Mouse (Mus musculus): Measurements from ENCODE around the gene Golga4.

Gene Golga4

GRCm38 (mm10) chr9:118489579-118490019, 16.5 kb upstream of the Golga4 start:
- DNase-seq (ENCODE audit: low spot score in 2 of 2), result peak; percentile 27 to 56

- DNase-seq (ENCODE audit: low spot score in 2 of 2), result no peak
Measured at GRCm38 (mm10) chr9:118491195-118491594, 14.9 kb upstream of the Golga4 start.

- no peak for DNase-seq (ENCODE audit: low spot score in 2 of 2)
Measured at GRCm38 (mm10) chr9:118492932-118493698, 13.0 kb upstream of the Golga4 start.

- DNase-seq (ENCODE audit: low spot score in 2 of 2), result no peak
Measured at GRCm38 (mm10) chr9:118494106-118494505, 12.0 kb upstream of the Golga4 start.

GRCm38 (mm10) chr9:118495933-118496332, 10.1 kb upstream of the Golga4 start:
- DNase-seq (ENCODE audit: low spot score in 2 of 2), result no peak

GRCm38 (mm10) chr9:118496952-118497351, 9.1 kb upstream of the Golga4 start:
- DNase-seq (ENCODE audit: low spot score in 2 of 2), result no peak

- DNase-seq (ENCODE audit: low spot score in 2 of 2), result no peak
Measured at GRCm38 (mm10) chr9:118498061-118498460, 8.0 kb upstream of the Golga4 start.

- DNase-seq (ENCODE audit: low spot score in 2 of 2), result no peak
Measured at GRCm38 (mm10) chr9:118500963-118501362, 5.1 kb upstream of the Golga4 start.

GRCm38 (mm10) chr9:118504656-118505055, 1.4 kb upstream of the Golga4 start:
- DNase-seq (ENCODE audit: low spot score in 2 of 2), result no peak

GRCm38 (mm10) chr9:118506404-118507231, 551 bp downstream of the Golga4 start:
- peak in 1 of 2 experiments; percentile 13 for DNase-seq (ENCODE audit: low spot score in 2 of 2)

GRCm38 (mm10) chr9:118507552-118507951, 1.5 kb downstream of the Golga4 start:
- DNase-seq (ENCODE audit: low spot score in 2 of 2), result no peak

GRCm38 (mm10) chr9:118508601-118509000, 2.5 kb downstream of the Golga4 start:
- DNase-seq (ENCODE audit: low spot score in 2 of 2), result no peak

GRCm38 (mm10) chr9:118510941-118511690, 5.0 kb downstream of the Golga4 start:
- no peak for DNase-seq (ENCODE audit: low spot score in 2 of 2)

GRCm38 (mm10) chr9:118512681-118513233, 6.7 kb downstream of the Golga4 start:
- DNase-seq (ENCODE audit: low spot score in 2 of 2), result no peak

GRCm38 (mm10) chr9:118515476-118515875, 9.4 kb downstream of the Golga4 start:
- DNase-seq (ENCODE audit: low spot score in 2 of 2), result no peak

GRCm38 (mm10) chr9:118516162-118516561, 10.1 kb downstream of the Golga4 start:
- DNase-seq (ENCODE audit: low spot score in 2 of 2), result no peak

- DNase-seq (ENCODE audit: low spot score in 2 of 2), result no peak
Measured at GRCm38 (mm10) chr9:118517619-118518018, 11.6 kb downstream of the Golga4 start.

- DNase-seq (ENCODE audit: low spot score in 2 of 2), result no peak
Measured at GRCm38 (mm10) chr9:118519101-118519500, 13.0 kb downstream of the Golga4 start.

- no peak for DNase-seq (ENCODE audit: low spot score in 2 of 2)
Measured at GRCm38 (mm10) chr9:118520011-118520410, 13.9 kb downstream of the Golga4 start.

GRCm38 (mm10) chr9:118520858-118521257, 14.8 kb downstream of the Golga4 start:
- DNase-seq (ENCODE audit: low spot score in 2 of 2), result no peak

GRCm38 (mm10) chr9:118521659-118522058, 15.6 kb downstream of the Golga4 start:
- no peak for DNase-seq (ENCODE audit: low spot score in 2 of 2)

- DNase-seq (ENCODE audit: low spot score in 2 of 2), result no peak
Measured at GRCm38 (mm10) chr9:118523738-118524137, 17.7 kb downstream of the Golga4 start.

All from spleen, postnatal 14 days (tissue).